Mouse (Mus musculus): ENCODE measurements around the gene Rere.

Rere gene

GRCm38 (mm10) chr4:150281018-150281761 is at the start of gene Rere:
Gene Rere (plus strand): TSS chr4:150281646.
- peak; percentile 93 for DNase-seq (ENCODE audit: low read depth, low spot score)

- no peak for DNase-seq (ENCODE audit: low read depth, low spot score)
Measured at GRCm38 (mm10) chr4:150231871-150232270, 49.6 kb upstream of the Rere start.

DNA sequence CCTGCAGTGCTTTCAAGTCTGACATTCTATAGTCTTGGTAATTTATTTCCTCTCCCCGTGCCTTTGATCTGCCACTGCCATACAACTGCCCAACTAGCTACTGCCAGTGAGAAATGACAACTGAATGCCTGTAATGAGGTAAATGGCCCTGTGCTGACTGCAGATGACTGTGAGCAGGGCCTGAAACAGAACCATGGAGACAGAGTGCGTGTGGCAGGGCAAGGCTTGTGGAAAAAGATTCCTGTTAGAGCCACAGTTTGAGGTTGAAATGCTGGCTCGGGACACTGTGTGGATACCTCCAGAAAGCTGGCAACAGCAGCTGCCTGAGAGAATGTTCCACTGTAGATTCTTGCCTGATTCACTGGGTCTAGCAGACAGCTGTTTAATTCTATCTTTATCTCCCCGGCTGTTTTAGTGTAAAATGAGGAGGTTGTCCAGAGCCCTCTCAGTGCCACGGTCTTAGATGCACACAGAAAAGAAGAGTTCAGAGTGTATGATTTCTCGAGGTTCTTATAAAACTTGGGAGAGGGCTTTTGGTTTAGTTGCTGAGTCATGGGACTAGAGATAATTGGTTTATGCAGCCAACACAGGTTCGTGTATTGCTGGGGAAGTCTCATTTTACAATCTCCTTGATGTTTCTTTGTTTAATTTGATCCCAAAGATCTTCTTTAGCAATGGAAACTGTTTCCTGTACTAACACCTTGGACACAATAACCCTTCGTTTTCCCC is 46.7 kb upstream of the Rere start:
- DNase-seq (ENCODE audit: low read depth, low spot score), result no peak

DNA sequence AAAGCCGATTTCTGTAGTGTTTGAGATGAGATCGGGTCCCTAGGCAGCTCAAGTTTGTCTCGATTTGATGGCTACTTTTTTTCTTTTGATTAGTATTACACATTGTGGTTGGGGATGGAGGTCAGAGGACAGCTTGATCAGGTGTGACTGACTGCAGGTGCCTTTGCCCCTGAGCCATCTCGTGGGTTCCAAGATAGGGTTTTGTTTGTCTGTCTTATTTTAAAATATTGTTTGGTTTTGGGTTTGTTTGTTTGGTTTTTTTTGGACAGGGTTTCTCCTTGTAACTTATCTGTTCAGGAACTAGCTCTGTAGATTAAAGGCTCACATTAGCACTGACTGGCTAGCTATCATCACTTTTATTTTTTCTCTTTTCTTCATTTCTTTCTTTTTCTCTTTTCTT is 45.9 kb upstream of the Rere start:
- no peak for DNase-seq (ENCODE audit: low read depth, low spot score)

- no peak for DNase-seq (ENCODE audit: low read depth, low spot score)
Measured at GRCm38 (mm10) chr4:150236031-150236430, 45.4 kb upstream of the Rere start.

GRCm38 (mm10) chr4:150236521-150237481 is 44.6 kb upstream of the Rere start, which contains the start of gene Eno1:
Gene Eno1 (plus strand): TSS chr4:150236721.
- DNase-seq (ENCODE audit: low read depth, low spot score), result peak; percentile 90

DNA sequence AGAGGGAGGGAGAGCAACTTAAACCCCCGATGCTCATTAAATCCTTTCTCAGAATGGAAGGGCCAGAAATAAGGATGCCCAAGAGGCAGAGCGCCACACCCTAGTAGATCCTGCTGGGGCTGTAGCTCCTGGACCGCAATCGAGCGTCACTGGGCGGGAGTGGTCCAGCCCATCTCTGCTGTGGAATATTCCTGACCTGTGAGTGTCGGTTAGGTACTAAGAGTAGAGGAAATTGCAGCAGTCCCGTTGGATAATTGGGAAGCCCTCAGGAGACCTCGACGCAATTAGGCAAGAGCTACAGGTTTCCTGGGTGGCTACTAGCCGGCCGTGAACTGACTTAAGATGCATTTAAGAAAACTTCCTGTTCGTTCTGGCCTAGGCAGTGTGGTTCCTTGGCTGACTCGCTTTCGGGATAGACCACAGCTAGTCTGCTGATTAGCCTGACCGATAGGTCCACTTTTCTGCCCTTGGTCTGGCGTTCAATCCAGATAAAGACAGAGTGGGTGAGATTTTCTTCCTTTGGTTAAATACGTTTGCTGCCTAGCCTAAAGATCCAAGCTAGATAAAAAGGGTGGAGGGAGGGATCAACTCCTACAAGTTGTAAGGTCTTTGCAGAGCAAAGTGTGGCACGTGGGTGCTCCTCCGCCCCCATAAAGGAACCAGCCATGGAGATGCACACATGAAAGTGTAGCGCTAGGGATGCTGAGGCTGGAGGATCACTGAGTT is 43.6 kb upstream of the Rere start:
- no peak for DNase-seq (ENCODE audit: low read depth, low spot score)

GRCm38 (mm10) chr4:150238433-150239086 is 42.9 kb upstream of the Rere start:
- no peak for DNase-seq (ENCODE audit: low read depth, low spot score)

GRCm38 (mm10) chr4:150239087-150239480 is 42.4 kb upstream of the Rere start:
- DNase-seq (ENCODE audit: low read depth, low spot score), result no peak

- DNase-seq (ENCODE audit: low read depth, low spot score), result no peak
Measured at GRCm38 (mm10) chr4:150239503-150239902, 41.9 kb upstream of the Rere start.

DNA sequence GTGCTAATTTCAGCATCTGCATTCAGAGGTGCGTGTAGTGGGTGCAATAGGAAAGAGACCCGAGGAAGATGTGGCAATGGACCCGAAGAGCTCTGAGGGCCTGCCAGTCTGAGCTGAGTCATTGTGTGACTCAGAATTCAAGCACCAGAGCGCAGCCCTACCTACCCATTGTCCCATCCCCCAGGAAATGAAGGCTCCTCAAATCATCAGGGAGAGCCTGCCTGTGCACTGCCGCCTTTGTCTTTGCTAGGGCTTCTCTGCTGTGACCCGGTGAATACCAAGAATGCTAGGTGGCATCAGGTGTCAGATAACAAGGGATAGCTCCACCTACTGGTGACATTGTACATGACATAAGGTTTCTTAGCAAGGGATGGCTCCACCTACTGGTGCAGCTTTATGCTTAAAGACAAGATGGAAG is 41.5 kb upstream of the Rere start:
- DNase-seq (ENCODE audit: low read depth, low spot score), result peak; percentile 61

DNA sequence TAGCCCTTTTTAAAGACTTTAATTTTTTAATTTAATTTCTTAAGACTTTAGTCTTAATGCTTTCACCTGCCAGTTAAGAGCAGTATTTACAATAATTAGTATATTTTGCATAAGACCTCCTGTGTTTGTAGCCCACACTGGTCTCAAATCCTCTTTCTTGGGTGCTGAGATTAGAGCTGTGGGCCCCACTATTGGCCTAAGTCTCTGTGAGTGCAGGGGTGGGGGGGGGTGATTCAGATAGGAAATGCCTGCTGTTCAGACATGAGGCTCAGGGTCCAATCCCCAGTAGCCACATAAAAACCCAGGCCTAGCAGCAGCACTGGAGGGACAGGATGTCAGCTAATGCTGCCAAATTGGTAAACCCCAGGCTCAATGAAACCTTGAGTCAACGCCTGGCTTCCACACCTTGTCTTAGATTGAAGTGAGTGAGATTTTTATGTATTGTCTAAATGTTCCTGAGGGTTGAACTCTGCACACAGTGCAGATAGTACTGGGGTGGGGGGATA is 41.0 kb upstream of the Rere start:
- DNase-seq (ENCODE audit: low read depth, low spot score), result no peak

DNA sequence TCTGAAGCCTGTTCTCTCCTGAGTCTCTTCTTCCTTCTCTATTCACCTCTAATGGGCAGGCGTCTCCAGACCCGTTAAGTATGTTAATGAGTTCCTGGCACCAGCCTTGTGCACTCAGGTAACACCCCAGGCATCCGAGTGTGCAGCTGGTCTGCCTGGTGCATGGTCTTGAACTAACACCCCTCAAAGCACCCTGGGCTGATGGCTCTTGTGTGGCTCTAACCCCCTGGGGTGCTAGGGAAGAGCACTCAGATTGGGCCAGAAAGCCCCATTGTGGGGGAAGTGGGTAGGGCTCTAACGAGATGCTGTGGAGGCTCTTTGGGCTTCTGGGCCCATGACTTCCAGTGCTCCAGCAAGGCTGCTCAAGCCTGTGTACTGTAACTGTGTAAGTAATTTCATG is 39.7 kb upstream of the Rere start:
- DNase-seq (ENCODE audit: low read depth, low spot score), result no peak

GRCm38 (mm10) chr4:150242745-150243144 is 38.7 kb upstream of the Rere start:
- no peak for DNase-seq (ENCODE audit: low read depth, low spot score)

DNA sequence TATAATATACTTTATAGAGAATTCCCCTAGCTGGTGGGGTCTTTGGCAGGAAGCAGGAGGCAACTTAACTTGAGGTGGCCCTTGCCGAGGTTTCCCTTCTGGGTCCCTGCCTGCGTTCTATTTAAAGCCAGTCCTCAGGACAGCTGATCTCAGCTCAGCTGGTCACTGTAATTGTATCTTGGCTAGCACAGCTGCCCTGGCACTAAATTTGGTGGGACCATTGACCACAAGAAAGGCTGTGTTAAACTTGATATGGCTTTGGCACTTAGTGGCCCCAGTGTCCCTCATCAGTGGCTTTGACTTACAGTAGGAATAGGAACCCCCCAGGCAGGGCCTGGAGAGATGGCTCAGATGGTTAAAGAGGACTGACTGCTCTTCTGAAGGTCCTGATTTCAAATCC is 35.6 kb upstream of the Rere start:
- DNase-seq (ENCODE audit: low read depth, low spot score), result no peak

DNA sequence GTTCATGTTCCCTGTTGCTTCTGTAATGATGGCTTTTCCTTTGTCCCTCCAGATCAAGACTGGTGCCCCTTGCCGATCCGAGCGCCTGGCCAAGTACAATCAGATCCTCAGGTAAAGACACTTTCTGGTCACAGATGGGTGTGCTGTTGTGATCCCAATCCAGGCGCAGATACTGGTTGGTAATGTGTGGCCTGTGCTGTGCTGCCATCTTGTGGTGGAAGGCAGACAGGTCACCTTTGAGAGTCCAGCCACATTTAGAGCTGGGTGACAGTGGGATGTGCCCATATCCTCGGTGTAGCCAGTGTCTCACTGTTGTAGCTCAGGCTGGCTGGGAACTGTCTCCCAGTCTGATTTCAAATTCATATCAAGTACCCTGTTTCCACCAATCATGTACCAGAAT is 33.4 kb upstream of the Rere start:
- DNase-seq (ENCODE audit: low read depth, low spot score), result no peak

- no peak for DNase-seq (ENCODE audit: low read depth, low spot score)
Measured at GRCm38 (mm10) chr4:150248917-150249316, 32.5 kb upstream of the Rere start.

DNA sequence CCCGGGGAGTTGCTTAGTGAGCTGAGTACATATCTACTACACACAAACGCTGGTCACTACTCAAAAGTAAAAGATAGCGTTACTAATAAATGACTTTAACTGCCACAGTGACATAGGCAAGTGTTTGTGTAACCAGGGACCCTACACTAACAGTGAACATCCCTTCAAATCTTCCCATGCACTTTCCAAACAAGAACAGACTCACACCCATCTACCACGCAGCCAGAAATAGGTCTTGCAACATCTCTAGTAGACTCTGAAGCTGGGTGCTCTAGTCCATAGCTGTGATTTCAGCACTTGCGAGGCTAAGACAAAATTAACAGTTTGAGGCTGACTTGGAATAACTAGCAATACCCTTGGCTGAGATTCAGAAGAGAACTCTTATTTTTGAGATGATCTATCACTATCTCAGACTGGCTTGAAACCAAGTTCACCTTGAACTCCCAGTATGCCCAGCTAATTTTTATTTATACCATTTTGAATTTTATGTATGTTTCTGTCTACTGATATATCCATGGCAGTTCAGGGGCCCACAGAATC is 31.6 kb upstream of the Rere start:
- DNase-seq (ENCODE audit: low read depth, low spot score), result no peak

DNA sequence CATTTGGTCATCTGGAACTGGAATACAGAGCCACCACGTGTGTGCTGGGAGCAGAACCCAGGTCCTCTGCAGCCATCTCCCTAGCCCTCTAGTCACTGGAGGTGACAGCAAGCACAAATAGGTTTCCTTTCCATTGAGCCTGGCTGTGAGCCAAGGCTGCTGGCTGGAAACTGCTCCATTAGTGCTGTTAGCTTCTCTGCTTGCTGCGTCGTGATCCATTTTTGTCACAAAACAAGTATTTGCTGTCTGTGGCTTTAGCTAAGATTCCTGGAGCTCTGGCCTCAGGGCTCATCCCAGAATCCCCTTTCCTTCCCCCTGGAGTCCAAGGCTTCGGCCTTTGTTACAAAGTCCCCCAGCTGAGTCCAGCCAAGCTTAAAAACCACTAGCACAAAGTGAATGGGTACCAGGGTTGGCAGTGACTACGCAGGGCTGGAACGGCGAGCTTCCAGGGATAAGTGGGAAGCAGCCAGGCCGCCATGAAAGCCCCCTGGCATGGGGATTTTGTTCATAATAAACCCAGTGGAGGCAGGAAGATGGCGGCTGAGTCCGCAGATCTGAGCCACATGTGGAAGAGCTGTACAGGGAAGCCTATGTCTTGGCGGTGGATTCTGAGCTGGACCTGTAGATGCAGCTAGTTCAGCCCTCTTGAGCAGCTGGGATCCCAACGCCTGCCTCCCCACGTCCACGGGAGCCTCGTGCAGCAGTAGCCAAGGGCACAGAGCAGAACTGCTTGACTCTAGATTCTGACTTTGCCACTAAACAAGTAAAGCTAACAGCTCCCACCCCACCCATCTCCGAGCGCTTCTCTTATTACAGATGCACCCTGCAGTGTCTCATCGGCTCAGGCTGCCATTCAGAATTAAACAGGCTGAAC is 30.7 kb upstream of the Rere start:
- no peak for DNase-seq (ENCODE audit: low read depth, low spot score)

Measured in brain, embryonic 18.5 days (tissue).